ENCODE assay signal across 23 mouse cellular contexts in genomic region chr17:60130589-60130988, GRCm38 (mm10).
"Had no signal": no experiment of that assay in that cellular context is flagged by ENCODE, and none has a peak within 500 bp of the region (broad histone marks: within the 10 kb centered on the region; RNA-seq: fewer than 3 reads in every experiment).

No protein-coding gene starts in this region.

- H3K4me1 ChIP-seq: limb, embryonic 12.5 days; limb, embryonic 15.5 days; megakaryocyte, embryonic 14.5 days; midbrain, embryonic 10.5 days; midbrain, embryonic 13.5 days; neural tube, embryonic 12.5 days had no signal

- H3K4me3 ChIP-seq: layer of hippocampus, adult 2 months; limb, embryonic 12.5 days; limb, embryonic 15.5 days; megakaryocyte, embryonic 14.5 days; midbrain, embryonic 10.5 days; midbrain, embryonic 13.5 days; myocyte; neural tube, embryonic 12.5 days had no signal

- H3K9me3 ChIP-seq: limb, embryonic 12.5 days; limb, embryonic 15.5 days; midbrain, embryonic 10.5 days; midbrain, embryonic 13.5 days; neural tube, embryonic 12.5 days had no signal

- H3K36me3 ChIP-seq: limb, embryonic 12.5 days; limb, embryonic 15.5 days; midbrain, embryonic 10.5 days; midbrain, embryonic 13.5 days; neural tube, embryonic 12.5 days had no signal

- H3K4me2 ChIP-seq: limb, embryonic 12.5 days; limb, embryonic 15.5 days; liver, embryonic 11.5 days; lung, embryonic 14.5 days; midbrain, embryonic 13.5 days; neural tube, embryonic 12.5 days had no signal

- ATAC-seq: intestine, postnatal 0 days; liver, postnatal 0 days; lung, postnatal 0 days; midbrain, embryonic 13.5 days; midbrain, embryonic 16.5 days had no signal

- H3K27ac ChIP-seq: kidney, postnatal 0 days; layer of hippocampus, adult 2 months; limb, embryonic 12.5 days; limb, embryonic 15.5 days; liver, embryonic 14.5 days; midbrain, embryonic 10.5 days; midbrain, embryonic 13.5 days; neural tube, embryonic 12.5 days had no signal

- DNase-seq: kidney, adult 2 months; kidney, postnatal 25 days; layer of hippocampus, adult 9-11 months; liver, postnatal 0 days; lung, embryonic 14.5 days; lung, postnatal 36 days; thymus, adult 18-20 months; thymus, postnatal 14 days; thymus, postnatal 4 days had no signal

- H3K9ac ChIP-seq: limb, embryonic 12.5 days; limb, embryonic 15.5 days; liver, embryonic 14.5 days; liver, postnatal 0 days; lung, embryonic 14.5 days; midbrain, embryonic 13.5 days; neural tube, embryonic 12.5 days had no signal

- H3K27me3 ChIP-seq: limb, embryonic 12.5 days; limb, embryonic 15.5 days; megakaryocyte, embryonic 14.5 days; midbrain, embryonic 13.5 days; neural tube, embryonic 12.5 days had no signal
